Mouse (Mus musculus) stomach, postnatal 0 days (tissue): ENCODE measurements around the gene Zbtb12. TPM values are rescaled to one million over a fixed set of nuclear protein-coding genes. Genes with fewer than 3 reads are reported as not detected.
A peak's percentile ranks its signal among the peaks of the same experiment; 100 is the strongest.

Source experiments
- ATAC-seq: fragments of 200-750 bp; cut with Nextera tagmentation; 2 replicates; pipeline ENCODE4 v1.8.0; 2017; ENCODE audit not compliant: low FRiP score, low TSS enrichment
- DNase-seq: peaks from one replicate; pipeline ENCODE4 v3.0.0-alpha.2; 2016; ENCODE audit warnings: low spot score
- H3K27ac ChIP-seq: fragments of 300-500 bp; sonication (generic); replicated peaks from 2 replicates; pipeline ENCODE4 v1.5.1; 2014; ENCODE audit warnings: mild to moderate bottlenecking, control low read depth
- H3K27me3 ChIP-seq: fragments of 300-500 bp; sonication (generic); 2 replicates; pipeline ENCODE4 v1.6.1; 2014; ENCODE audit warnings: low read length; ENCODE audit not compliant: control insufficient read depth, insufficient read depth
- H3K36me3 ChIP-seq: fragments of 300-500 bp; sonication (generic); 2 replicates; pipeline ENCODE4 v1.6.1; 2014; ENCODE audit warnings: low read length, mixed read lengths; ENCODE audit not compliant: control insufficient read depth, insufficient read depth
- H3K4me1 ChIP-seq: fragments of 300-500 bp; sonication (generic); replicated peaks from 2 replicates; pipeline ENCODE4 v1.6.1; 2014; ENCODE audit warnings: antibody characterized with exemption; ENCODE audit not compliant: control insufficient read depth, insufficient read depth
- H3K4me2 ChIP-seq: fragments of 300-500 bp; sonication (generic); replicated peaks from 2 replicates; pipeline ENCODE4 v1.6.1; 2014; ENCODE audit warnings: low read depth, mild to moderate bottlenecking, control low read depth, moderate library complexity
- H3K4me3 ChIP-seq: fragments of 300-500 bp; sonication (generic); 2 replicates; pipeline ENCODE4 v1.5.1; 2014; ENCODE audit warnings: low read depth, low read length, control low read depth
- H3K9ac ChIP-seq: fragments of 300-500 bp; sonication (generic); 2 replicates; pipeline ENCODE4 v1.6.1; 2014; ENCODE audit warnings: mild to moderate bottlenecking, low read length, control low read depth, mixed read lengths
- H3K9me3 ChIP-seq: fragments of 300-500 bp; sonication (generic); 2 replicates; pipeline ENCODE4 v1.6.1; 2016; ENCODE audit warnings: low read length; ENCODE audit not compliant: control insufficient read depth
- CTCF ChIP-seq: IDR thresholded peaks from 2 replicates; pipeline ENCODE4 v1.5.1; 2016; ENCODE audit warnings: antibody characterized with exemption, low read depth, mild to moderate bottlenecking, moderate library complexity
- EP300 ChIP-seq: optimal IDR thresholded peaks from 2 replicates; pipeline ENCODE3; 2016; ENCODE audit warnings: antibody characterized with exemption
- WGBS: fragments of 180-500 bp; shearing (Covaris S2); extraction: QIAGEN DNeasy Blood & Tissue Kit; methylation state at CpG from one replicate; pipeline ENCODE4 v1.1.7; 2014; 5-methylcytosine and 5-hydroxymethylcytosine counted together
- polyA plus RNA-seq: library from polyadenylated mRNA; unstranded; fragments of >200 nt; fragmentation: Nextera tagmentation; extraction: Ambion mirVana; gene quantifications from 2 replicates; pipeline ENCODE4 v1.2.1, GENCODE M21; 2015

The Zbtb12 gene
- polyA plus RNA-seq, 1 experiment from 2014 or later: 0.59 TPM

DNA sequence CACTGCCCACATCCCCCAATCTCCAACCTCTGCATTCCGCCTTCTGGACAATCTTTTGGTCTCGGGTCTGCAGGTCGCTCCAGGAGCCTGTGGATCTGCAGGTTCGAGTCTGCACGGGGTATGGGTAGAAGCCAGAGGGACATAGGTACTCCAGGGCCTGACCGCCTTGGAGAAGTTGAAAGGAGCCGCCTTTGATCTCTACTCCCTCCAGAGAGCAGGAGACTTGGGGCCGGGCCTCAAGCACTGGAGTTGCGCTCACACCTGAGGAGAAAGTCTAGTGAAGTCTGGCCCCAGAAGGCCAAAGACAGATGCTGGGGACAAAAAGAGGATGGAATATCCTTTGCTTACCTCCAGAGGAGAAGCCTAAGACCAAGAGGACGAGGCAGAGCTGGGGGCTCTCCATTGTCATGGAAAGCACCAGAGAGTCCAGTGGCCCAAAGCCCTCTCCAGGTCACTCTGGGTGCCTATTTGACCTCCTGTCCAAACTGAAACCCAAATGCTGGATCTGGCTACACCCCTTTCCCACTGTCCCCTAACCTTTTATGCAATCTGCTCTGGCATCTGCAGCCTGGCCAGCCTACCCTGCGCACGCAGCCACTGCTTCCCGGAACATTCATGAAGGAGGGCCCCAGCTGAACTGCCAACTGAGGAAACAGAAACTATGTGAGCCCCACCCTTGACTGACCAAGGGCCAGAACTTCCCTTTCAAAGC lies 17.4 kb upstream of the Zbtb12 start:
- H3K27ac ChIP-seq: no peak overlapping the region
- no peak overlapping the region for H3K9ac ChIP-seq
- ATAC-seq (peak; percentile 71), DNase-seq (peak; percentile 76)
- H3K27me3 ChIP-seq: no peaks in the 10 kb centered on the region
- H3K4me2 ChIP-seq: no peak overlapping the region
- 47% methylated on average over 13 of the region's 13 CpGs for WGBS
- no peak overlapping the region for H3K4me3 ChIP-seq
- no peaks in the 10 kb centered on the region for H3K9me3 ChIP-seq
- H3K36me3 ChIP-seq: no peaks in the 10 kb centered on the region
- no peaks in the 10 kb centered on the region for H3K4me1 ChIP-seq
- TF ChIP-seq CTCF: no peak
- no peak for TF ChIP-seq EP300

DNA sequence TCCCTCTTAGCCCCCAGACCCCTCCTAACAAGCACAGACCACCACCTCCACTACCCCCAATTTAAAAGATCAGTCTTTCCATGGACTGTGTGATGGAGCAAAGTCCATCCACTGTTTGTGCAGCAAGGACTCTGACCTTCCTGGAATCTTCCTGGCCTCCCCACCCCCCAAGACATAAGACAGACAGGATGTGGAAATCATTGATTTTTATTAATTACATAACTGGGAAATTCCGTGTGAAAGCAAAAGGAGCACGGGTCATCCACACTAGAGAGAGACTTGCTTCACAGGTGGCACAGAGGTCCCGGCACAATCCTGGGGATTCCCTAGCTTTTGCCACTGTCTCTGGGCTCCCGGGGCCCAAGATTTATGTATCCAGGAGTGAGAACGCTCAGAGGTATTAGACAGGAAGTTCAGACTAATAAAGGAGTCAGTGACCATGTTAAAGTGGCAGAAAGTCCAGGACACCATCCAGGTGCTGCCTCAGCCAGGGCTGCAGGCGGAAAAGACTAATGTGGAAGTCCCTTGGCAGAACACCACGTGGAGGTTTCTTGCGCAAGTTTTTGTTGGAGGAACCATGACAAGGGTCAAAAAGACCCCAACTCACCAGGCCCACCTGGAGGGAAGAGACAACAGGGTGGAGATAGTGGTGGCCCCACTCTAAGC lies 16.7 kb upstream of the Zbtb12 start, which contains the start of gene Cfb:
Cfb (minus strand) TSS at position 103 of the 666 bp plus-strand sequence.
- WGBS: 37% methylated on average over 8 of the region's 8 CpGs
- no peaks in the 10 kb centered on the region for H3K27me3 ChIP-seq
- no peak within 1 kb of the TSS for H3K4me3 ChIP-seq
- no peak for TF ChIP-seq CTCF
- TF ChIP-seq EP300: no peak
- peak; percentile 53; the same call in 1 of the 2 replicates for ATAC-seq
- H3K9ac ChIP-seq: no peak within 1 kb of the TSS; the same call in 1 of the 2 replicates
- no peak within 1 kb of the TSS for H3K4me2 ChIP-seq
- no peaks in the 10 kb centered on the region for H3K4me1 ChIP-seq
- H3K36me3 ChIP-seq: no peaks in the 10 kb centered on the region
- no peak for DNase-seq
- H3K9me3 ChIP-seq: no peaks in the 10 kb centered on the region
- peak within 1 kb of the TSS; percentile 35; the same call in 1 of the 2 replicates for H3K27ac ChIP-seq

DNA sequence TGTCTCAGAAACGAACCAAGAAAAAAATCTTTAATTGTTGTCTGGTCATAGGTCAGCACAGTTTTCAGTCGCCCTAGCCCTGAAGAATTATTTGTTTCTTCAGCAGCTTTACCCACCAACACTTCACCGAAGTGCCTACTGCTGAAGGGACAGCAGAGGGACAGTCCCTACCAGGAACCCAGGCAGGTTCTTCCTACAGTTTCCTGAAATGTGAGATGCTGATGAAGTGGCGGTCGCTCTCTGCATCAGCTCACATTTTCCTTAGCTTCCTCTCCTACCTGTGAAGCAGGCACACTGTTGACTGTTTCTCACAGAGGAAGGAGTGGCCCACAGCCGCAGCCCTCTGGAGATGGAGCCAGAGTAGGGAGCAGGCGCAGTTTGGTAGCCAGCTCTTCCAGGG lies 13.3 kb upstream of the Zbtb12 start:
- TF ChIP-seq EP300 (no peak), CTCF (no peak)
- Histone ChIP-seq H3K4me2 (no peak overlapping the region), H3K4me3 (no peak overlapping the region), H3K36me3 (no peaks in the 10 kb centered on the region), H3K4me1 (no peaks in the 10 kb centered on the region), H3K9ac (no peak overlapping the region), H3K9me3 (no peaks in the 10 kb centered on the region), H3K27ac (no peak overlapping the region), H3K27me3 (no peaks in the 10 kb centered on the region)
- ATAC-seq: no peak
- WGBS: 51% methylated on average over 7 of the region's 7 CpGs
- no peak for DNase-seq

DNA sequence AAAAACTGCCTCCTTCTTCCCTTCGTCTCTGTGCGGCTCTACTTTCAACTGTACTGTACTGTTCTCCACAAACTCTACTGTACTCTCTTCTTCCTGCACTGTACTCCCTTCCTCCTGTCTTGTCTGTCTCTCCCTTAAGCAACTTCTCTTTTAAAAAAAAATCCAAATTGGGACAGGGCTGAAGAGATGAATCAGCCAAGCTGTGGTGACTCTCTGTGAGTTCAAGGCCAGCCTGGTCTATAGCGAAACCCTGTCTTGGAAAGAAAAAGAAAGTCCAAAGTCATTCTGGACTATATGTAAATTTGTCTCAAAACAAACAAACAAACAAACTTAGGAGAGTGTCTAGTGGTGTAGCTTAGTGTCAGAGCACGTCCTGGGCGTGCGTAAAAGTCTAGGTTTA lies 5.0 kb upstream of the Zbtb12 start:
- H3K27me3 ChIP-seq: no peaks in the 10 kb centered on the region
- no peak overlapping the region for H3K4me2 ChIP-seq
- no peak overlapping the region for H3K27ac ChIP-seq
- H3K9me3 ChIP-seq: no peaks in the 10 kb centered on the region
- no peak overlapping the region for H3K9ac ChIP-seq
- no peaks in the 10 kb centered on the region for H3K4me1 ChIP-seq
- TF ChIP-seq EP300: no peak
- TF ChIP-seq CTCF: no peak
- H3K36me3 ChIP-seq: no peaks in the 10 kb centered on the region
- ATAC-seq (no peak), DNase-seq (no peak)
- WGBS: 77% methylated on average over 6 of the region's 6 CpGs
- H3K4me3 ChIP-seq: no peak overlapping the region

DNA sequence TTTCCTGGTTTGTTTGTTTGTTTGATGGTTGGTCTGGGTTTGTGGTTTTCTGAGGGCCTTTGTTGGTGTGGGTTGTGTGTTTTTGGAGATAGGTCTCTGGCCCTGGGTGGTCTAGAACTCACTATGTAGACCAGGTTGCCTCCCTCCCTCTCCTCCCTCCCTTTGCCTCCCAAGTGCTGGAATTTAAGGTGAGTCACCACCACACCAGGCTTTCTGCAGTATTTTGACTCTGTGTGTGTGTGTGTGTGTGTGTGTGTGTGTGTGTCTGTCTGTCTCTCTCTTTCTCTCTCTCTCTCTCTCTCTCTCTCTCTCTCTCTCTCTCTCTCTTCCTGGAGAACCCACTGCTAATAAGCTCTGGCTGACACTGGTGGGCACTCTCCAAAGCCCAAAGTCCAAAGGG lies 1.9 kb downstream of the Zbtb12 start:
- no peak for ATAC-seq
- TF ChIP-seq EP300: no peak
- no peak for TF ChIP-seq CTCF
- Histone ChIP-seq H3K4me1 (no peaks in the 10 kb centered on the region), H3K27ac (no peak overlapping the region), H3K4me3 (no peak overlapping the region), H3K36me3 (no peaks in the 10 kb centered on the region), H3K27me3 (no peaks in the 10 kb centered on the region), H3K9me3 (no peaks in the 10 kb centered on the region), H3K9ac (no peak overlapping the region), H3K4me2 (no peak overlapping the region)
- DNase-seq: no peak
